Mouse (Mus musculus) E14TG2a.4 (cell line): ENCODE results near the gene 2300002M23Rik.

Source experiments
- CTCF ChIP-seq: conservative IDR thresholded peaks from 2 replicates; pipeline ENCODE4 v1.5.1; 2014; ENCODE audit warnings: low read length
- NANOG ChIP-seq: IDR thresholded peaks from 2 replicates; pipeline ENCODE4 v1.6.1; 2014; ENCODE audit warnings: borderline replicate concordance, low read length, mixed read lengths
- POU5F1 ChIP-seq: IDR thresholded peaks from 2 replicates; pipeline ENCODE4 v1.6.1; 2014; ENCODE audit warnings: low read length, borderline replicate concordance

GRCm38 (mm10) chr17:35590410-35591218 lies 23.4 kb downstream of the 2300002M23Rik start:
- peak; percentile 98 for TF ChIP-seq CTCF
- TF ChIP-seq POU5F1, result no peak
- TF ChIP-seq NANOG, result no peak
